12 mouse cellular contexts compared by ENCODE assay signal in the genomic region with DNA sequence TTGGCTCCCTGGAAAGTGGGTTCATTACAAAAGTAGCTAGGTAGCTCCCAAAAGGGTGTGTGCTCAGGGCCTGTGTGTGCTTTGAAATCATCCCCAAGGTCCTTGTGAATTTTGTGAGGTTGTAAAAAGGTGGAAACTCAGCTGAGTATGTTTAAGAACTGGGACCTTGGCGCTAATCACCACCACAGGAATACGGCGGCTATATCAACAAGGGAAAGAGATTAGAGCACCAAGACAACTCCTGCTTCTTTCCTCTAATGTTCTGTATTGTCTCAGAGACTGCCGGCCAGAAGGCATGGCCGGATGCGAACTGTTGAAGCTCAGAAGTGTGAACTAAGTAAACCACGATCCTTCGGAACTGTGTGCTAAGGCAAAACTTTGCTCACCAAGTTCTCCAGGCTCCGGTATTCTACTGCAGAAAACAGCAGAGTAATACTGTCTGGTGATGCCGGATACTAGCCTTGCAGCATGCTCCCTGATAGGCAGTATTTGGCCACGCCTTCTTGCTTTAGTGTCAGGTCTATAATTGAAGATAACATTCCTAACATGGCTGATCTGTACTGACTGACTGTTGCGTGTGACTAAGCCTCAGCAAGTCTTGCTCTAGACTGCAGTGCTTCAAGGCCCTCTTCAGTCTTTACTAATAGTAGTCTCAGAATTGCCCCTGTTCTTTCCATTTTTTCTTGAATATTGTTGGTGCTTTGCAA. TPM values are rescaled to one million over a fixed set of nuclear protein-coding genes. Genes with fewer than 3 reads are reported as not detected.
DNase-seq lines count a peak whose midpoint lies in the region; ATAC-seq lines count a peak whose summit lies in the region.
"Had no signal": no experiment of that assay in that cellular context is flagged by ENCODE, and none has a peak within 500 bp of the region (broad histone marks: within the 10 kb centered on the region; RNA-seq: fewer than 3 reads in every experiment).

No protein-coding gene starts in this region.

- peak overlapping the region; percentile 54 for H3K9ac ChIP-seq in liver, embryonic 11.5 days (ENCODE audit: low read depth, low read length)
- H3K9ac ChIP-seq in stomach, embryonic 16.5 days (ENCODE audit: low read length): no peak overlapping the region
- H3K9ac ChIP-seq: hindbrain, embryonic 12.5 days had no signal

- H3K9me3 ChIP-seq in heart, embryonic 10.5 days: no peaks in the 10 kb centered on the region
- H3K9me3 ChIP-seq in liver, embryonic 11.5 days (ENCODE audit: control insufficient read depth, low read length): no peaks in the 10 kb centered on the region
- no peaks in the 10 kb centered on the region for H3K9me3 ChIP-seq in stomach, embryonic 16.5 days (replicated peaks; ENCODE audit: control insufficient read depth, low read length)
- no peaks in the 10 kb centered on the region for H3K9me3 ChIP-seq in hindbrain, embryonic 10.5 days
- H3K9me3 ChIP-seq: hindbrain, embryonic 12.5 days had no signal

- no peaks in the 10 kb centered on the region for H3K27me3 ChIP-seq in heart, embryonic 10.5 days (ENCODE audit: insufficient read depth, poor library complexity, severe bottlenecking)
- no peaks in the 10 kb centered on the region for H3K27me3 ChIP-seq in liver, embryonic 11.5 days (replicated peaks; ENCODE audit: control insufficient read depth, insufficient read depth, low read length)
- H3K27me3 ChIP-seq in stomach, embryonic 16.5 days (ENCODE audit: control insufficient read depth, insufficient read depth, low read length): no peaks in the 10 kb centered on the region
- H3K27me3 ChIP-seq in hindbrain, embryonic 10.5 days (ENCODE audit: insufficient read depth, poor library complexity, severe bottlenecking): no peaks in the 10 kb centered on the region
- H3K27me3 ChIP-seq: hindbrain, embryonic 12.5 days had no signal

- peak overlapping the region; percentile 39; the same call in 1 of the 2 replicates for H3K27ac ChIP-seq in heart, embryonic 10.5 days
- H3K27ac ChIP-seq in liver, embryonic 11.5 days (ENCODE audit: low read depth, low read length): peak overlapping the region; percentile 87
- peak overlapping the region; percentile 7; the same call in 1 of the 2 replicates for H3K27ac ChIP-seq in stomach, embryonic 16.5 days (ENCODE audit: low read length)
- H3K27ac ChIP-seq in hindbrain, embryonic 10.5 days: no peak overlapping the region
- H3K27ac ChIP-seq: hindbrain, embryonic 12.5 days had no signal

- H3K4me2 ChIP-seq in liver, embryonic 11.5 days: peak overlapping the region; percentile 55
- no peak overlapping the region for H3K4me2 ChIP-seq in stomach, embryonic 16.5 days (ENCODE audit: low read depth, low read length)
- H3K4me2 ChIP-seq: hindbrain, embryonic 12.5 days had no signal

- peaks cover 6% of the 10 kb centered on the region; the same call in 1 of the 2 replicates for H3K36me3 ChIP-seq in heart, embryonic 10.5 days
- peaks cover 2% of the 10 kb centered on the region; the same call in 1 of the 2 replicates for H3K36me3 ChIP-seq in liver, embryonic 11.5 days (ENCODE audit: control insufficient read depth, insufficient read depth, low read length)
- no peaks in the 10 kb centered on the region for H3K36me3 ChIP-seq in stomach, embryonic 16.5 days (ENCODE audit: control insufficient read depth, insufficient read depth, low read length)
- H3K36me3 ChIP-seq in hindbrain, embryonic 10.5 days: peaks cover 15% of the 10 kb centered on the region

- DNase-seq in heart, embryonic 10.5 days (ENCODE audit: low spot score): peak; percentile 79
- DNase-seq in heart, postnatal 4 days: no peak
- DNase-seq in spleen, adult 12 weeks (ENCODE audit: low spot score): peak; percentile 36
- DNase-seq in spleen, adult 18-20 months: no peak
- no peak for DNase-seq in liver, embryonic 11.5 days (ENCODE audit: low spot score)
- DNase-seq in adrenal gland, postnatal 4 days (ENCODE audit: low spot score in 2 of 2): no peak
- no peak for DNase-seq in hindbrain, embryonic 10.5 days (ENCODE audit: low spot score)
- DNase-seq: cerebellum, postnatal 25 days; right cerebral cortex, postnatal 4 days; thymus, adult 2 months had no signal

- no peak overlapping the region; the same call in 1 of the 2 replicates for H3K4me3 ChIP-seq in heart, embryonic 10.5 days
- 0 out of 2 replicates have a peak overlapping the region, but pooled peaks have one; percentile 15 for H3K4me3 ChIP-seq in liver, embryonic 11.5 days (ENCODE audit: low read depth, low read length)
- H3K4me3 ChIP-seq in stomach, embryonic 16.5 days (replicated peaks; ENCODE audit: low read length): no peak overlapping the region
- no peak overlapping the region for H3K4me3 ChIP-seq in hindbrain, embryonic 10.5 days
- H3K4me3 ChIP-seq: hindbrain, embryonic 12.5 days had no signal

- ATAC-seq in liver, embryonic 11.5 days (replicated peaks; ENCODE audit: low FRiP score): peak; percentile 97
- ATAC-seq in stomach, embryonic 16.5 days (ENCODE audit: insufficient read depth, low FRiP score): peak; percentile 52; the same call in 1 of the 2 replicates

- 33% methylated on average over 12 of the region's 12 CpGs for WGBS in heart, embryonic 10.5 days
- WGBS in liver, embryonic 11.5 days: 57% methylated on average over 12 of the region's 12 CpGs
- WGBS in stomach, embryonic 16.5 days: 68% methylated on average over 12 of the region's 12 CpGs
- 95% methylated on average over 12 of the region's 12 CpGs for WGBS in hindbrain, embryonic 10.5 days

- peaks cover 36% of the 10 kb centered on the region for H3K4me1 ChIP-seq in heart, embryonic 10.5 days
- H3K4me1 ChIP-seq in liver, embryonic 11.5 days (replicated peaks; ENCODE audit: control insufficient read depth, insufficient read depth, low read length): peaks cover 47% of the 10 kb centered on the region
- H3K4me1 ChIP-seq in stomach, embryonic 16.5 days (ENCODE audit: control insufficient read depth, insufficient read depth, low read length): peaks cover 25% of the 10 kb centered on the region
- no peaks in the 10 kb centered on the region for H3K4me1 ChIP-seq in hindbrain, embryonic 10.5 days (replicated peaks)
- H3K4me1 ChIP-seq: hindbrain, embryonic 12.5 days had no signal

RNA-seq across cellular contexts. Expression of gene Cdk8, which starts 19.5 kb away (rescaled TPM):
- 14.2 and 19.6 TPM in 2 replicates for polyA plus RNA-seq in heart, embryonic 10.5 days (2016; fragmentation: Nextera tagmentation; extraction: Ambion mirVana)
- total RNA-seq in heart, postnatal 4 days (2021): 10 to 100 TPM; 25.5 to 26.5 TPM
- 31.5 and 34.3 TPM in 2 replicates for polyA plus RNA-seq in liver, embryonic 11.5 days (2014; fragmentation: Nextera tagmentation; extraction: Ambion mirVana)
- 11.5 and 13.0 TPM in 2 replicates for polyA plus RNA-seq in stomach, embryonic 16.5 days (2015; fragmentation: Nextera tagmentation; extraction: Ambion mirVana)
- total RNA-seq in adrenal gland, postnatal 4 days (2021): 10 to 100 TPM; 73.2 to 76.9 TPM
- polyA plus RNA-seq in hindbrain, embryonic 10.5 days (2016; fragmentation: Nextera tagmentation; extraction: Ambion mirVana): 23.4 and 25.8 TPM in 2 replicates

RNA-seq across cellular contexts. Expression of gene Rnf6, which starts 29.2 kb away (rescaled TPM):
- polyA plus RNA-seq in heart, embryonic 10.5 days (2016; fragmentation: Nextera tagmentation; extraction: Ambion mirVana): 41.1 and 41.2 TPM in 2 replicates
- 10 to 100 TPM; 44.4 to 48.0 TPM for total RNA-seq in heart, postnatal 4 days (2021)
- 31.5 and 32.6 TPM in 2 replicates for polyA plus RNA-seq in liver, embryonic 11.5 days (2014; fragmentation: Nextera tagmentation; extraction: Ambion mirVana)
- 58.1 and 64.6 TPM in 2 replicates for polyA plus RNA-seq in stomach, embryonic 16.5 days (2015; fragmentation: Nextera tagmentation; extraction: Ambion mirVana)
- total RNA-seq in adrenal gland, postnatal 4 days (2021): 10 to 100 TPM; 55.8 to 58.8 TPM
- 18.9 and 26.1 TPM in 2 replicates for polyA plus RNA-seq in hindbrain, embryonic 10.5 days (2016; fragmentation: Nextera tagmentation; extraction: Ambion mirVana)

Comparison
In these comparisons a context has a peak if more than half of its experiments do, and no peak if none do; other contexts are left out.
1. DNase-seq: peak in heart, embryonic 10.5 days (single experiment) and spleen, adult 12 weeks (single experiment); none in heart, postnatal 4 days (single experiment), spleen, adult 18-20 months (0 of 2), liver, embryonic 11.5 days (single experiment), adrenal gland, postnatal 4 days (0 of 2) and hindbrain, embryonic 10.5 days (single experiment).